ENCODE assay signal across 29 mouse cellular contexts in genomic region chr10:115160289-115160688, GRCm38 (mm10). TPM values are rescaled to one million over a fixed set of nuclear protein-coding genes. Genes with fewer than 3 reads are reported as not detected.
"Had no signal": no experiment of that assay in that cellular context is flagged by ENCODE, and none has a peak within 500 bp of the region (broad histone marks: within the 10 kb centered on the region; RNA-seq: fewer than 3 reads in every experiment).

No protein-coding gene starts in this region.

- H3K36me3 ChIP-seq: limb, embryonic 10.5 days; limb, embryonic 13.5 days; liver, embryonic 12.5 days; liver, embryonic 15.5 days; lung, embryonic 15.5 days; midbrain, embryonic 10.5 days; midbrain, embryonic 13.5 days; neural tube, embryonic 13.5 days had no signal

- H3K27me3 ChIP-seq: lung, embryonic 15.5 days; megakaryocyte, embryonic 14.5 days; midbrain, embryonic 13.5 days; neural tube, embryonic 13.5 days had no signal

- H3K4me2 ChIP-seq: limb, embryonic 13.5 days; liver, embryonic 12.5 days; liver, embryonic 15.5 days; lung, embryonic 15.5 days; midbrain, embryonic 13.5 days; neural tube, embryonic 13.5 days had no signal

- H3K4me1 ChIP-seq: limb, embryonic 10.5 days; limb, embryonic 13.5 days; liver, embryonic 12.5 days; liver, embryonic 15.5 days; lung, embryonic 15.5 days; megakaryocyte, embryonic 14.5 days; midbrain, embryonic 13.5 days; neural tube, embryonic 13.5 days had no signal

- H3K27ac ChIP-seq: kidney, postnatal 0 days; layer of hippocampus, adult 2 months; limb, embryonic 10.5 days; limb, embryonic 13.5 days; liver, embryonic 12.5 days; liver, embryonic 15.5 days; lung, embryonic 15.5 days; macrophage; midbrain, embryonic 10.5 days; midbrain, embryonic 13.5 days; neural tube, embryonic 13.5 days; stomach, postnatal 0 days had no signal

- DNase-seq: kidney, adult 2 months; kidney, postnatal 25 days; layer of hippocampus, adult 9-11 months; liver; lung, adult 18-20 months; lung, postnatal 14 days; retina, postnatal 1 day; thymus, adult 18-20 months had no signal

- H3K4me3 ChIP-seq: layer of hippocampus, adult 2 months; limb, embryonic 10.5 days; limb, embryonic 13.5 days; liver, embryonic 12.5 days; liver, embryonic 15.5 days; lung, embryonic 15.5 days; megakaryocyte, embryonic 14.5 days; midbrain, embryonic 10.5 days; midbrain, embryonic 13.5 days; myocyte; neural tube, embryonic 13.5 days had no signal

- H3K9ac ChIP-seq: limb, embryonic 13.5 days; liver, embryonic 12.5 days; liver, embryonic 15.5 days; lung, embryonic 15.5 days; midbrain, embryonic 13.5 days; neural tube, embryonic 13.5 days had no signal

- H3K9me3 ChIP-seq: limb, embryonic 10.5 days; limb, embryonic 13.5 days; liver, embryonic 12.5 days; liver, embryonic 15.5 days; lung, embryonic 15.5 days; midbrain, embryonic 10.5 days; midbrain, embryonic 13.5 days; neural tube, embryonic 13.5 days had no signal

RNA-seq across cellular contexts. Expression of gene Tph2, which starts 24.5 kb away (rescaled TPM):
- total RNA-seq: monocyte, adult 5-6 weeks; neutrophil, adult 5-6 weeks had no signal
- polyA plus RNA-seq: intestine, postnatal 0 days; kidney, adult 2 months; kidney, embryonic 14.5 days; kidney, postnatal 0 days; large intestine, adult 2 months; limb, embryonic 10.5 days; liver, embryonic 12.5 days; liver, embryonic 15.5 days; macrophage; small intestine, adult 2 months; stomach, embryonic 14.5 days; stomach, postnatal 0 days had no signal
